Mouse (Mus musculus) intestine, embryonic 16.5 days (tissue): Measurements from ENCODE around the gene Per1. TPM values are rescaled to one million over a fixed set of nuclear protein-coding genes. Genes with fewer than 3 reads are reported as not detected.

Experiments used
- ATAC-seq: fragments of 200-750 bp; cut with Nextera tagmentation; 2 replicates; pipeline ENCODE4 v1.8.0; 2017; ENCODE audit warnings: moderate TSS enrichment, moderate library complexity
- H3K27ac ChIP-seq: fragments of 300-500 bp; sonication (generic); 2 replicates; pipeline ENCODE4 v1.5.1; 2014; ENCODE audit warnings: mild to moderate bottlenecking, low read length
- H3K27me3 ChIP-seq: fragments of 300-500 bp; sonication (generic); replicated peaks from 2 replicates; pipeline ENCODE4 v1.6.1; 2014; ENCODE audit warnings: low read length, control low read depth, mixed read lengths; ENCODE audit not compliant: control insufficient read depth, insufficient read depth
- H3K36me3 ChIP-seq: fragments of 300-500 bp; sonication (generic); 2 replicates; pipeline ENCODE4 v1.6.1; 2014; ENCODE audit warnings: low read length, control low read depth; ENCODE audit not compliant: control insufficient read depth, insufficient read depth
- H3K4me1 ChIP-seq: fragments of 300-500 bp; sonication (generic); 2 replicates; pipeline ENCODE4 v1.6.1; 2014; ENCODE audit warnings: low read length, control low read depth, mixed read lengths; ENCODE audit not compliant: control insufficient read depth, insufficient read depth
- H3K4me2 ChIP-seq: fragments of 300-500 bp; sonication (generic); 2 replicates; pipeline ENCODE4 v1.6.1; 2014; ENCODE audit warnings: low read depth, low read length, control low read depth
- H3K4me3 ChIP-seq: fragments of 300-500 bp; sonication (generic); 2 replicates; pipeline ENCODE4 v1.5.1; 2014; ENCODE audit warnings: mild to moderate bottlenecking, low read length
- H3K9ac ChIP-seq: fragments of 300-500 bp; sonication (generic); 2 replicates; pipeline ENCODE4 v1.6.1; 2014; ENCODE audit warnings: low read depth, low read length
- H3K9me3 ChIP-seq: fragments of 300-500 bp; sonication (generic); 2 replicates; pipeline ENCODE4 v1.6.1; 2016; ENCODE audit warnings: low read length, control low read depth; ENCODE audit not compliant: control insufficient read depth
- WGBS: fragments of 180-500 bp; shearing (Covaris S2); extraction: QIAGEN DNeasy Blood & Tissue Kit; methylation state at CpG from one replicate; pipeline ENCODE4 v1.1.7; 2014; 5-methylcytosine and 5-hydroxymethylcytosine counted together
- polyA plus RNA-seq: library from polyadenylated mRNA; unstranded; fragments of >200 nt; fragmentation: Nextera tagmentation; extraction: Ambion mirVana; gene quantifications from 2 replicates; pipeline ENCODE4 v1.2.1, GENCODE M21; 2015

Gene Per1
- polyA plus RNA-seq, 1 experiment from 2014 or later, result 13.6 TPM

DNA sequence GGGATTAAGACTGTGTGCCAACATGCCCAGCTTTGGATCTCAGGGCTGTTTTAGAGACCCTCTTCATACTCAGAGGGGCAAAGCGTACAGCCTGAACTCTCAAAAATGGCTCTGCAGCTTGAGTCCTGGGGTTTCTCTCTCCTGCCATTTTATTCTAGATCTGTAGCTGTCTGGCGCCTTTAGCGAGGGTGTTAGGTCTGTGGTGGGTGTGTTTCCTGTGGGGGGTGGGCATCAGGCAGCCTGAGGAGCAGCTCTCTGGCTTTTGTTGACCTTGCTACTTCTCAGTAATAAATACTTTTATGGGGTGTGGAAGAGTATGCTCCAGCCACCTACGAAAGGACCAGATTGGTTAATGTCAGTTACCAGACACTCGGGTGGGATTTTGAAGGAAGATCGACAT lies 17.0 kb upstream of the Per1 start:
- no peak for ATAC-seq
- 61% methylated on average over 6 of the region's 6 CpGs for WGBS

DNA sequence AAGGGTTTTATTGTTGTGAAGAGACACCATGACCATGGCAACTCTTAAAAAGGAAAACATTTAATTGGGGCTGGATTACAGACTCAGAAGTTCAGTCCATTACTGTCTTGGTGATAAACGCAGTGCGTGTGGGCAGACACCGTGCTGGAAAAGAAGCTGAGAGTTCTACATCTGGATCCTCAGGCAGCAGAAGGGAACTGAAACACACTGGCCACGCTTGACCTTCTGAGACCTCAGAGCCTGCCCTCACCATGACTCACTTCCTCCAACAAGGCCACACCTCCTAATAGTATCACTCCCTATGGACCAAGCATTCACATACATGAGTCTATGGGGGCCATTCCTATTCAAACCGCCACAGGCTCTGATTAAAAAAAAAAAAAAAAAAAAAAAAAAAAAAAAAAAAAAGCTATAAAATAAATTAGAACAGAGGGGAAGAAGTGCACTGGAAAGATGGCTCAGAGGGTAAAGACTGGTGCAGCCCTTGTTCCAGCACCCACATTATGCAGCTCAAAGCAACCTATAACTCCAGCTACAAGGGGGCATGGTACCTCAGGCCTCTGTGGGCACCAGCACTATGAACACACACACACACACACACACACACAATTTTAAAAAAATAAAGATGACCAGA lies 16.1 kb upstream of the Per1 start:
- peaks cover 7% of the 10 kb centered on the region; the same call in 1 of the 2 replicates for H3K4me1 ChIP-seq
- H3K4me3 ChIP-seq, result no peak overlapping the region
- no peaks in the 10 kb centered on the region for H3K9me3 ChIP-seq
- ATAC-seq, result no peak
- H3K27me3 ChIP-seq, result no peaks in the 10 kb centered on the region
- 65% methylated on average over 5 of the region's 5 CpGs for WGBS
- H3K4me2 ChIP-seq, result no peak overlapping the region
- H3K27ac ChIP-seq, result no peak overlapping the region
- no peaks in the 10 kb centered on the region for H3K36me3 ChIP-seq
- H3K9ac ChIP-seq, result no peak overlapping the region

More for the DNA sequence above, 17.0 kb upstream of the Per1 start:
- Histone ChIP-seq H3K9me3 (no peaks in the 10 kb centered on the region), H3K4me2 (no peak overlapping the region), H3K27ac (no peak overlapping the region), H3K36me3 (no peaks in the 10 kb centered on the region), H3K4me1 (peaks cover 7% of the 10 kb centered on the region; the same call in 1 of the 2 replicates), H3K9ac (no peak overlapping the region), H3K4me3 (no peak overlapping the region), H3K27me3 (no peaks in the 10 kb centered on the region)

DNA sequence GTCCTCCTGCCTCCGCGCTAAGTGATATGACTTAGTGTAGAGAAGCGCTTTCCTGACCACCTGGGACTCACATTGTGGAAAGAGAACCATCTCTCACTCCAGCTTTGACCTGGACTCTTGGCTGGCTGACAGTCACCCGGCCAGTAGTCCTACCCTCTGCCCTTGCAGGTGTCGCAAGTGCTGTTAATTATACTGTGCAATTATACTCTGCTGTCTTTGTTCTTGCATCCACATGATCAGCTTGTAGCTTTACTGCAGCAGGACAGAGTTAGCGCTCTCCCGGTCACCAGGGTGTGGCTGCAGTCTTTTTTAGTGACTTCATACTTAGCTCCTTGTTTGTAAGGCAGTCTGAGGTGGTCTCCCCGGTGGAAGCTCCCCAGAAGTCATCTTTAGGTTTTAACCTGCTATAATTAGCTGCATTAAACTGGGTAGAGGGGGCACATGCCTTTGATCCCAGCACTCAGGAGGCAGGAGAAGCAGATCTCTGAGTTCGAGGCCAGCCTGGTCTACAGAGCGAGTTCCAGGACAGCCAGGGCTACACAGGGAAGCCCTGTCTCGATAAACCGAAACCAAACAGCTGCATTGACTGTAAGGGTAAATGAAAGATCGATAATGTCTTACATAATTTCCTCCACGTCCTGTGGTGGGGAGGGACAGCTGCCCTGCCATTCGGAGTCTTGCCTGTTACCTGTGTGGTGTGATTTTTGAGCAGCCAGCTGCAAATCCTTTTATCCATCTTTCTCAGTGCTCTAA lies 14.7 kb upstream of the Per1 start:
- H3K4me3 ChIP-seq, result no peak overlapping the region
- peak overlapping the region; percentile 14; the same call in 1 of the 2 replicates for H3K27ac ChIP-seq
- H3K9ac ChIP-seq, result no peak overlapping the region
- ATAC-seq, result peak; percentile 83
- WGBS, result 75% methylated on average over 15 of the region's 15 CpGs
- H3K4me1 ChIP-seq, result no peaks in the 10 kb centered on the region
- no peaks in the 10 kb centered on the region for H3K27me3 ChIP-seq
- H3K4me2 ChIP-seq, result no peak overlapping the region
- no peaks in the 10 kb centered on the region for H3K9me3 ChIP-seq
- H3K36me3 ChIP-seq, result no peaks in the 10 kb centered on the region

DNA sequence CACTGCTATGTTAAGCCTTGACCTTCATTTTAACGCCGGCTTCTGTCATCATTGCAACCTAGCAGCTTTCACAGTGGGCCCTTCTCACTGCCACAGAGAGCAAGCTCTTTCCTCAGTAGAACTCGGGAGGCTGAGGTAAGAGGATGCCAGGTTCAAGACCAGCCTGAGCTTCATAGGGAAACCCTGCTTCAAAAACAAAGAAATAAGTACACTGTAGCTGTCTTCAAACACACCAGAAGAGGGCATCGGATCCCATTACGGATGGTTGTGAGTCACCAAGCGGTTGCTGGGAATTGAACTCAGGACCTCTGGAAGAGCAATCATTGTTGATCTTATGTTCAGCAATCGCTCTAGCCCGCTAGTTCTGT lies 14.2 kb upstream of the Per1 start:
- Histone ChIP-seq H3K36me3 (no peaks in the 10 kb centered on the region), H3K4me1 (no peaks in the 10 kb centered on the region), H3K4me3 (no peak overlapping the region), H3K9ac (no peak overlapping the region), H3K4me2 (no peak overlapping the region), H3K27ac (no peak overlapping the region), H3K27me3 (no peaks in the 10 kb centered on the region), H3K9me3 (no peaks in the 10 kb centered on the region)
- WGBS, result 86% methylated on average over 8 of the region's 8 CpGs
- no peak for ATAC-seq

DNA sequence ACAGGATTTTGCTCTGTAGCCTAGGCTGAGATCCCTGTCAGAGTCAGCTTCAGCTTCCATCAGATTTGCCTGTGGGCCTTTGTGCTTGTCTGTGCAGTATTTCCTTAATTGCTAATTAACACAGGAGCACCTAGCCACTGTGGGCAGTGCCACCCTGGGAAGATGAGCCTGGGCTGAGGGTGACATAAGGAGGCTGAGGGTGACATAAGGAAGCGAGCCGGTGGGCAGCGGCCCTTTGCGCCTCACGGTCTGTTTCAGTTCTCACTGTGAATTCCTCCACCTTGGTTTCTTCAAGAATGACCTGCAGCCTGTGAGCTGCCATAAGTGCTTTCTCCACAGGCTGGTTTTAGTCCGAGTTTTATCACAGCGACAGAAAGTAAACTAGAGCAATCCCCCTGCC lies 13.4 kb upstream of the Per1 start:
- H3K4me1 ChIP-seq, result no peaks in the 10 kb centered on the region
- WGBS, result 83% methylated on average over 7 of the region's 7 CpGs

DNA sequence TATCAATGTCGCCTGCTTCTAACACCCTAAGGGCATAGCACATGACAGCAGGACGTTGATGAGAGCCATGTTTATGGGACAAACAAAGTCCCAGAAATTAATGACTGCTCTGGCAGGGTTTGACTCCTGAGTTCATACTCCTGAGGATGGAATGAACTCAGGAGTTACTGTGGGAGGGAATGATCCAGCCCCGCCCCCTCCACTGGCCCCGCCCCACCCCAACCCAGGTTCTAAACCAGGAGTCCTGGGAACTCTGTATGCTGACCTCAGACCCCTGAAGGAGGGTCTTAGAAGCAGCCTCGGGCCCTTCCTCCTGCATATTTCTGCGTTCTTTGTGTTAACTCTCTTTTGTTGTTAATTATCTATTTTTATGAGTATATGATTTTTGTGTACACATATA lies 9.4 kb upstream of the Per1 start:
- Histone ChIP-seq H3K4me1 (peaks cover 27% of the 10 kb centered on the region), H3K9ac (no peak overlapping the region), H3K36me3 (no peaks in the 10 kb centered on the region), H3K9me3 (no peaks in the 10 kb centered on the region), H3K4me3 (no peak overlapping the region), H3K4me2 (no peak overlapping the region), H3K27ac (no peak overlapping the region), H3K27me3 (no peaks in the 10 kb centered on the region)
- ATAC-seq, result no peak
- WGBS, result 56% methylated on average over 6 of the region's 6 CpGs

More for the DNA sequence above, 13.4 kb upstream of the Per1 start:
- Histone ChIP-seq H3K9ac (no peak overlapping the region), H3K27ac (no peak overlapping the region), H3K27me3 (no peaks in the 10 kb centered on the region), H3K36me3 (no peaks in the 10 kb centered on the region), H3K9me3 (no peaks in the 10 kb centered on the region), H3K4me3 (no peak overlapping the region), H3K4me2 (no peak overlapping the region)
- no peak for ATAC-seq

DNA sequence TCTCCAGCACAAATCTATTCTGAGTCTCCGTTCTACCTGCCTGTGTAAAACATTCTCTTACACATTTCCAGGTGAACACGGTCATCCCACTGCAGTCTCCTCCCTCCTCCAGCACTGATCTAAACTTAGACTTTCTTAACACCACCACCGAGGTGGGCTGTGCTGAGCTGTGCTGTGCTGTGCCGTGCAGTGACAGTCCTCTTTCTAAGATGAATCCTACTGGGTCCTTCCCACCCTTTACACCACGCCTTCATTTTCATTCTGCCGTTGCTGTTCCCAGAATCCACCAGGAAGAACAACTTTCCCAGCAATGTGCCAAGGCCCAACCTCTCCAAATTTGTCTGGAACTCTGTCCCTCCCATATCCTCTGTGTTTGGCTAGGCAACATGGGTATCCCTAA lies 8.6 kb upstream of the Per1 start:
- Histone ChIP-seq H3K9me3 (no peaks in the 10 kb centered on the region), H3K27me3 (no peaks in the 10 kb centered on the region), H3K4me1 (peaks cover 32% of the 10 kb centered on the region), H3K36me3 (no peaks in the 10 kb centered on the region), H3K27ac (no peak overlapping the region), H3K4me2 (no peak overlapping the region), H3K4me3 (no peak overlapping the region), H3K9ac (no peak overlapping the region)
- WGBS, result 49% methylated on average over 6 of the region's 6 CpGs
- ATAC-seq, result no peak

DNA sequence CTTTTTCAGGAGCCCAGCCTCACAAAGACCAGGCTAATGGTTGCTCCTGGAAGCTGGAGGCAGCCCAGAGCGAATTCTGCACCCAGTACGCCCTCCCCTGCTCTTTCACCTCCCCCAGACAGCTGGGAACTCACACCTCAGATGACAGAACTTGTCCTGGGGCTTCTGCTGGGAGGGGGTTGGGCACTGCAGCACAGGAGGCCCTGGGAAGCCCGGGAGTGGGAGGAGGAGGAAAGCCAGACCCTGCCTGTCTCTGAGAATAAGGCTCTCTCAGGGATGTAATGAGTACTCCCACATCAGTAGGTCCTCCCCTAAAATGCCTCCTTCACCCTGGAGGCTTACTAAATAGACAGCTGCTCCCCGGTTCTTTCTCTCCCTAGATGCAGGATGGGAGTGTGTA lies 7.9 kb upstream of the Per1 start:
- H3K4me1 ChIP-seq, result peaks cover 38% of the 10 kb centered on the region
- H3K27ac ChIP-seq, result peak overlapping the region; percentile 73
- no peak overlapping the region for H3K4me2 ChIP-seq
- no peak overlapping the region for H3K4me3 ChIP-seq
- H3K36me3 ChIP-seq, result no peaks in the 10 kb centered on the region
- H3K27me3 ChIP-seq, result no peaks in the 10 kb centered on the region
- H3K9me3 ChIP-seq, result no peaks in the 10 kb centered on the region
- ATAC-seq, result peak; percentile 15; the same call in 1 of the 2 replicates
- 20% methylated on average over 4 of the region's 4 CpGs for WGBS
- H3K9ac ChIP-seq, result peak overlapping the region; percentile 45

DNA sequence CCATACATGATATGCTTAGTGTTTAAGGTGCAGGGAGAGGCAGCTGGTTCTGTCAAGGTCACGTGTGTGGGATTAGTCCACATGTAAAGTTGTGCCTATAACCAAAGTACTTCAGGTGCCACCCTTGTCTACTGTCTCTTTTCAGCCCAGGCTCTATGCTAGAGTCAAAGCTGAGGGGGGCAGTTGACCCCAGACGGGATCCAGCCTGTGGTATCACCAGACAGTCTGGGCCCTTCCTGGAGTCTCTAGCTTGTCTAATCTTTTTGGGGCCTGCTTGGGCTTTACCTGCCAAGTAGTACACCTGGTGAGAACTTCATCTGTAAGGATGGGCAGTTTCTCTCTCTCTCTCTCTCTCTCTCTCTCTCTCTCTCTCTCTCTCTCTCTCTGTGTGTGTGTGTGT lies 7.4 kb upstream of the Per1 start:
- Histone ChIP-seq H3K4me2 (no peak overlapping the region), H3K4me1 (peaks cover 40% of the 10 kb centered on the region)
- no peak for ATAC-seq

More for the DNA sequence above, 7.4 kb upstream of the Per1 start:
- Histone ChIP-seq H3K4me3 (no peak overlapping the region; the same call in 1 of the 2 replicates), H3K9me3 (no peaks in the 10 kb centered on the region), H3K27ac (peak overlapping the region; percentile 73), H3K27me3 (no peaks in the 10 kb centered on the region), H3K36me3 (peaks cover 2% of the 10 kb centered on the region; the same call in 1 of the 2 replicates), H3K9ac (peak overlapping the region; percentile 100)
- WGBS, result 62% methylated on average over 2 of the region's 2 CpGs
